Mouse (Mus musculus) c-Kit-positive CD71-positive TER-119-positive erythroid progenitor cells, embryonic 14.5 days (primary cell): Measurements from ENCODE around the gene Wasf3.
"Not testable (repeated sequence)": the region's sequence is repeated elsewhere in the genome, so short reads cannot be mapped to it uniquely, and the experiment has no call there.

Experiments used
- DNase-seq: peaks from one replicate; pipeline ENCODE4 v3.0.0-alpha.2; 2013; ENCODE audit warnings: low spot score

The Wasf3 gene

GRCm38 (mm10) chr5:146401012-146401411 lies 16.2 kb downstream of the Wasf3 start:
- DNase-seq: not testable (repeated sequence)

GRCm38 (mm10) chr5:146402311-146402710 lies 17.5 kb downstream of the Wasf3 start:
- no peak for DNase-seq

GRCm38 (mm10) chr5:146403923-146404322 lies 19.1 kb downstream of the Wasf3 start:
- no peak for DNase-seq

- DNase-seq: peak; percentile 5
Observed at GRCm38 (mm10) chr5:146406133-146406532, 21.3 kb downstream of the Wasf3 start.

- no peak for DNase-seq
Observed at GRCm38 (mm10) chr5:146407791-146408190, 23.0 kb downstream of the Wasf3 start.

- no peak for DNase-seq
Observed at GRCm38 (mm10) chr5:146408604-146409003, 23.8 kb downstream of the Wasf3 start.

- no peak for DNase-seq
Observed at GRCm38 (mm10) chr5:146410821-146411220, 26.0 kb downstream of the Wasf3 start.

- no peak for DNase-seq
Observed at GRCm38 (mm10) chr5:146412743-146413430, 28.1 kb downstream of the Wasf3 start.

- DNase-seq: no peak
Observed at GRCm38 (mm10) chr5:146414611-146415010, 29.8 kb downstream of the Wasf3 start.

- no peak for DNase-seq
Observed at GRCm38 (mm10) chr5:146415218-146415617, 30.4 kb downstream of the Wasf3 start.

GRCm38 (mm10) chr5:146416331-146417110 lies 31.7 kb downstream of the Wasf3 start:
- no peak for DNase-seq

- DNase-seq: no peak
Observed at GRCm38 (mm10) chr5:146418092-146418491, 33.3 kb downstream of the Wasf3 start.

GRCm38 (mm10) chr5:146420081-146420480 lies 35.3 kb downstream of the Wasf3 start:
- DNase-seq: peak; percentile 23

GRCm38 (mm10) chr5:146424711-146425326 lies 40.0 kb downstream of the Wasf3 start:
- no peak for DNase-seq

- DNase-seq: no peak
Observed at GRCm38 (mm10) chr5:146425656-146426055, 40.9 kb downstream of the Wasf3 start.

GRCm38 (mm10) chr5:146428109-146428508 lies 43.3 kb downstream of the Wasf3 start:
- no peak for DNase-seq

- DNase-seq: no peak
Observed at GRCm38 (mm10) chr5:146431821-146432220, 47.0 kb downstream of the Wasf3 start.

GRCm38 (mm10) chr5:146432476-146432875 lies 47.7 kb downstream of the Wasf3 start:
- no peak for DNase-seq

GRCm38 (mm10) chr5:146435316-146435715 lies 50.5 kb downstream of the Wasf3 start:
- no peak for DNase-seq

GRCm38 (mm10) chr5:146436796-146437195 lies 52.0 kb downstream of the Wasf3 start:
- no peak for DNase-seq

GRCm38 (mm10) chr5:146439152-146439781 lies 54.5 kb downstream of the Wasf3 start:
- no peak for DNase-seq

GRCm38 (mm10) chr5:146440273-146440672 lies 55.5 kb downstream of the Wasf3 start:
- no peak for DNase-seq
